Mouse (Mus musculus) adipocyte (in vitro differentiated cells): ENCODE measurements around the gene Brca2.

ENCODE experiments used
- DNase-seq: peaks from one replicate; pipeline ENCODE4 v3.0.0-alpha.2; 2016; ENCODE audit warnings: low spot score

Gene Brca2

GRCm38 (mm10) chr5:150564426-150564825 is 42.0 kb downstream of the Brca2 start:
- DNase-seq, result no peak

GRCm38 (mm10) chr5:150566226-150566625 is 43.8 kb downstream of the Brca2 start:
- no peak for DNase-seq

- no peak for DNase-seq
These were observed 44.5 kb downstream of the Brca2 start for GRCm38 (mm10) chr5:150566971-150567370.

- no peak for DNase-seq
These were observed 48.2 kb downstream of the Brca2 start for GRCm38 (mm10) chr5:150570496-150571219.

- DNase-seq, result no peak
These were observed 52.0 kb downstream of the Brca2 start for GRCm38 (mm10) chr5:150574403-150574802.

GRCm38 (mm10) chr5:150574885-150575284 is 52.5 kb downstream of the Brca2 start:
- DNase-seq, result no peak

GRCm38 (mm10) chr5:150576832-150577231 is 54.4 kb downstream of the Brca2 start:
- no peak for DNase-seq

GRCm38 (mm10) chr5:150578613-150579171 is 56.3 kb downstream of the Brca2 start:
- no peak for DNase-seq

- DNase-seq, result no peak
These were observed 58.8 kb downstream of the Brca2 start for GRCm38 (mm10) chr5:150581180-150581579.

GRCm38 (mm10) chr5:150583181-150583580 is 60.8 kb downstream of the Brca2 start:
- peak; percentile 69 for DNase-seq

GRCm38 (mm10) chr5:150583622-150584336 is 61.3 kb downstream of the Brca2 start:
- peak; percentile 97 for DNase-seq

GRCm38 (mm10) chr5:150584337-150584729 is 61.9 kb downstream of the Brca2 start:
- DNase-seq, result peak; percentile 50

- no peak for DNase-seq
These were observed 67.5 kb downstream of the Brca2 start for GRCm38 (mm10) chr5:150589945-150590344.

GRCm38 (mm10) chr5:150592186-150592903 is 69.9 kb downstream of the Brca2 start:
- no peak for DNase-seq

- DNase-seq, result no peak
These were observed 70.7 kb downstream of the Brca2 start for GRCm38 (mm10) chr5:150592904-150593755.

GRCm38 (mm10) chr5:150593756-150594648 is 71.6 kb downstream of the Brca2 start:
- peak; percentile 52 for DNase-seq

GRCm38 (mm10) chr5:150594649-150595339 is 72.4 kb downstream of the Brca2 start:
- DNase-seq, result peak; percentile 29

GRCm38 (mm10) chr5:150595366-150596016 is 73.1 kb downstream of the Brca2 start:
- no peak for DNase-seq

GRCm38 (mm10) chr5:150597088-150597487 is 74.7 kb downstream of the Brca2 start, which contains the start of gene N4bp2l1:
N4bp2l1 (minus strand) TSS chr5:150597188.
- DNase-seq, result no peak
